Mouse (Mus musculus): ENCODE measurements around the gene Shd.

GRCm38 (mm10) chr17:55931553-55932502 is 38.4 kb upstream of the Shd start:
- TF ChIP-seq GATA1 (IDR thresholded peaks at IDR 0.05; ENCODE audit: borderline replicate concordance, low read length) (no peak), FLI1 (IDR thresholded peaks at IDR 0.05; ENCODE audit: low read length) (no peak)
